Mouse (Mus musculus) fibroblast of lung, adult 2 months (primary cell): ENCODE measurements around the gene Ythdf1.

ENCODE experiments used
- DNase-seq: peaks from one replicate; pipeline ENCODE4 v3.0.0-alpha.2; 2011; ENCODE audit warnings: low read depth

Ythdf1 gene

GRCm38 (mm10) chr2:180920810-180921400 is at the start of gene Ythdf1:
Gene Ythdf1, minus strand, starts transcription at chr2:180920949.
- DNase-seq = peak; percentile 65

- DNase-seq = peak; percentile 73
Observed at GRCm38 (mm10) chr2:180967010-180967763, 46.4 kb upstream of the Ythdf1 start, which contains the start of gene Arfgap1. Gene Arfgap1, plus strand, starts transcription at chr2:180967225.

- peak; percentile 35 for DNase-seq
Observed at GRCm38 (mm10) chr2:180966092-180966882, 45.5 kb upstream of the Ythdf1 start.

GRCm38 (mm10) chr2:180963956-180964355 is 43.2 kb upstream of the Ythdf1 start:
- DNase-seq = peak; percentile 48

GRCm38 (mm10) chr2:180962616-180963308 is 42.0 kb upstream of the Ythdf1 start:
- no peak for DNase-seq

- no peak for DNase-seq
Observed at GRCm38 (mm10) chr2:180960187-180960586, 39.4 kb upstream of the Ythdf1 start.

- DNase-seq = no peak
Observed at GRCm38 (mm10) chr2:180959605-180960004, 38.9 kb upstream of the Ythdf1 start.

GRCm38 (mm10) chr2:180954061-180955047 is 33.6 kb upstream of the Ythdf1 start, which contains the start of gene Nkain4:
Gene Nkain4, minus strand, starts transcription at chr2:180954699.
- DNase-seq = no peak

- DNase-seq = no peak
Observed at GRCm38 (mm10) chr2:180953638-180954037, 32.9 kb upstream of the Ythdf1 start.

- DNase-seq = no peak
Observed at GRCm38 (mm10) chr2:180952731-180953171, 32.0 kb upstream of the Ythdf1 start.

- no peak for DNase-seq
Observed at GRCm38 (mm10) chr2:180949947-180950346, 29.2 kb upstream of the Ythdf1 start.

- no peak for DNase-seq
Observed at GRCm38 (mm10) chr2:180941869-180942268, 21.1 kb upstream of the Ythdf1 start.

- DNase-seq = no peak
Observed at GRCm38 (mm10) chr2:180940187-180940586, 19.4 kb upstream of the Ythdf1 start.

GRCm38 (mm10) chr2:180932418-180932817 is 11.7 kb upstream of the Ythdf1 start:
- DNase-seq = no peak

- DNase-seq = no peak
Observed at GRCm38 (mm10) chr2:180928723-180929122, 8.0 kb upstream of the Ythdf1 start, which contains the start of gene Birc7. Gene Birc7, plus strand, starts transcription at chr2:180929023.

GRCm38 (mm10) chr2:180925176-180925575 is 4.4 kb upstream of the Ythdf1 start:
- peak; percentile 27 for DNase-seq

- no peak for DNase-seq
Observed at GRCm38 (mm10) chr2:180922739-180923138, 2.0 kb upstream of the Ythdf1 start.

- DNase-seq = no peak
Observed at GRCm38 (mm10) chr2:180919913-180920809, 588 bp downstream of the Ythdf1 start.

- DNase-seq = no peak
Observed at GRCm38 (mm10) chr2:180915886-180916433, 4.8 kb downstream of the Ythdf1 start.
